Mouse (Mus musculus) liver, postnatal 0 days (tissue): ENCODE results near the gene Wnt3a. TPM values are rescaled to one million over a fixed set of nuclear protein-coding genes. Genes with fewer than 3 reads are reported as not detected.

Experiments used
- ATAC-seq: fragments of 200-750 bp; cut with Nextera tagmentation; 2 replicates; pipeline ENCODE4 v1.8.0; 2017; ENCODE audit warnings: mild to moderate bottlenecking, moderate library complexity
- DNase-seq: peaks from one replicate; pipeline ENCODE4 v3.0.0-alpha.2; 2016
- H3K27ac ChIP-seq: fragments of 300-500 bp; sonication (generic); 2 replicates; pipeline ENCODE4 v1.5.1; 2014; ENCODE audit warnings: antibody characterized with exemption, moderate library complexity, mild to moderate bottlenecking, low read depth
- H3K27me3 ChIP-seq: fragments of 300-500 bp; sonication (generic); 2 replicates; pipeline ENCODE4 v1.6.1; 2014; ENCODE audit warnings: low read length, control low read depth, mixed read lengths; ENCODE audit not compliant: insufficient read depth
- H3K36me3 ChIP-seq: fragments of 300-500 bp; sonication (generic); replicated peaks from 2 replicates; pipeline ENCODE4 v1.6.1; 2014; ENCODE audit warnings: mild to moderate bottlenecking, control low read depth, low read length, moderate library complexity, mixed read lengths; ENCODE audit not compliant: insufficient read depth
- H3K4me1 ChIP-seq: fragments of 300-500 bp; sonication (generic); 2 replicates; pipeline ENCODE4 v1.6.1; 2014; ENCODE audit warnings: antibody characterized with exemption, mild to moderate bottlenecking, control low read depth; ENCODE audit not compliant: insufficient read depth
- H3K4me2 ChIP-seq: fragments of 300-500 bp; sonication (generic); 2 replicates; pipeline ENCODE4 v1.6.1; 2014; ENCODE audit warnings: low read depth, mild to moderate bottlenecking, low read length, moderate library complexity, mixed read lengths
- H3K4me3 ChIP-seq: fragments of 300-500 bp; sonication (generic); 2 replicates; pipeline ENCODE4 v1.5.1; 2014; ENCODE audit warnings: low read depth, low read length
- H3K9ac ChIP-seq: fragments of 300-500 bp; sonication (generic); replicated peaks from 2 replicates; pipeline ENCODE4 v1.6.1; 2014; ENCODE audit warnings: mild to moderate bottlenecking, moderate library complexity
- H3K9me3 ChIP-seq: fragments of 300-500 bp; sonication (generic); 2 replicates; pipeline ENCODE4 v1.6.1; 2016; ENCODE audit warnings: mild to moderate bottlenecking, control low read depth, low read length, mixed read lengths
- CTCF ChIP-seq: sonication (generic); IDR thresholded peaks from 2 replicates; pipeline ENCODE4 v1.5.1; 2016; ENCODE audit warnings: antibody characterized with exemption, low read depth
- EP300 ChIP-seq: IDR thresholded peaks from 2 replicates; pipeline ENCODE4 v1.6.1; 2016; ENCODE audit warnings: antibody characterized with exemption, low read depth, mild to moderate bottlenecking
- WGBS: fragments of 180-500 bp; shearing (Covaris S2); extraction: QIAGEN DNeasy Blood & Tissue Kit; methylation state at CpG from one replicate; pipeline ENCODE4 v1.1.7; 2014; ENCODE audit not compliant: insufficient replicate concordance; 5-methylcytosine and 5-hydroxymethylcytosine counted together
- polyA plus RNA-seq: library from polyadenylated mRNA; unstranded; fragments of >200 nt; fragmentation: Nextera tagmentation; extraction: Ambion mirVana; gene quantifications from 2 replicates; pipeline ENCODE4 v1.2.1, GENCODE M21; 2015

Gene Wnt3a
- polyA plus RNA-seq, 1 experiment from 2014 or later = not detected

- Histone ChIP-seq H3K4me2 (no peak overlapping the region), H3K9ac (no peak overlapping the region), H3K27me3 (no peaks in the 10 kb centered on the region), H3K27ac (no peak overlapping the region), H3K36me3 (no peaks in the 10 kb centered on the region), H3K9me3 (no peaks in the 10 kb centered on the region), H3K4me1 (no peaks in the 10 kb centered on the region), H3K4me3 (no peak overlapping the region)
- DNase-seq (no peak), ATAC-seq (no peak)
- 80% methylated on average over 3 of the region's 3 CpGs for WGBS
- no peak for TF ChIP-seq EP300
- no peak for TF ChIP-seq CTCF
Measured at GRCm38 (mm10) chr11:59322988-59323387, 32.4 kb upstream of the Wnt3a start.

DNA sequence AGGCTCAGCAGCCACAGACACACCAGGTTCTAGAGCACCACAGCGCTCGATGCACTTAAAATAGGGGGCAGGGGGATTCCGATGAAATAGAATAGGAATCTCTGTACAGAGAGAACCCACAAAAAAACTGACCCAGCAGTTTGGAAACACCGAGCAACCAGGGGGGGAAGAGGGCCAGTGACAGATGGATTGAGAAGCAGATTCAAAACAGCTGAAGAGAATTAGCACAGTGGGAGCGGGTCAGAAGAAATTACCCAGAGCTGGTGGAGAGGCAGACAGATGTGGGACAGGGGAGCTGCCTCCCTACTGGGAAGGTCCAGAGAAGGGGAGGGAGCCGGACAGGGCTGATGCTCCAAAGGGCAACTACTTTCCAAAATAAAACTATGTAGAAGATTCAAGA lies 26.0 kb upstream of the Wnt3a start:
- Histone ChIP-seq H3K27me3 (peaks cover 7% of the 10 kb centered on the region; the same call in 1 of the 2 replicates), H3K9ac (no peak overlapping the region), H3K36me3 (no peaks in the 10 kb centered on the region), H3K27ac (no peak overlapping the region), H3K4me3 (no peak overlapping the region), H3K9me3 (no peaks in the 10 kb centered on the region), H3K4me2 (no peak overlapping the region), H3K4me1 (no peaks in the 10 kb centered on the region)
- no peak for TF ChIP-seq CTCF
- WGBS = 66% methylated on average over 6 of the region's 6 CpGs
- DNase-seq = no peak
- no peak for ATAC-seq

GRCm38 (mm10) chr11:59313944-59314343 lies 23.4 kb upstream of the Wnt3a start:
- H3K27me3 ChIP-seq = peaks cover 25% of the 10 kb centered on the region
- ATAC-seq = no peak
- no peaks in the 10 kb centered on the region for H3K36me3 ChIP-seq
- H3K27ac ChIP-seq = no peak overlapping the region
- no peak for TF ChIP-seq CTCF
- TF ChIP-seq EP300 = no peak
- no peak overlapping the region for H3K9ac ChIP-seq
- no peaks in the 10 kb centered on the region for H3K4me1 ChIP-seq
- no peak overlapping the region for H3K4me2 ChIP-seq
- WGBS = 66% methylated on average over 11 of the region's 11 CpGs
- no peak overlapping the region for H3K4me3 ChIP-seq
- no peak for DNase-seq
- no peaks in the 10 kb centered on the region for H3K9me3 ChIP-seq

DNA sequence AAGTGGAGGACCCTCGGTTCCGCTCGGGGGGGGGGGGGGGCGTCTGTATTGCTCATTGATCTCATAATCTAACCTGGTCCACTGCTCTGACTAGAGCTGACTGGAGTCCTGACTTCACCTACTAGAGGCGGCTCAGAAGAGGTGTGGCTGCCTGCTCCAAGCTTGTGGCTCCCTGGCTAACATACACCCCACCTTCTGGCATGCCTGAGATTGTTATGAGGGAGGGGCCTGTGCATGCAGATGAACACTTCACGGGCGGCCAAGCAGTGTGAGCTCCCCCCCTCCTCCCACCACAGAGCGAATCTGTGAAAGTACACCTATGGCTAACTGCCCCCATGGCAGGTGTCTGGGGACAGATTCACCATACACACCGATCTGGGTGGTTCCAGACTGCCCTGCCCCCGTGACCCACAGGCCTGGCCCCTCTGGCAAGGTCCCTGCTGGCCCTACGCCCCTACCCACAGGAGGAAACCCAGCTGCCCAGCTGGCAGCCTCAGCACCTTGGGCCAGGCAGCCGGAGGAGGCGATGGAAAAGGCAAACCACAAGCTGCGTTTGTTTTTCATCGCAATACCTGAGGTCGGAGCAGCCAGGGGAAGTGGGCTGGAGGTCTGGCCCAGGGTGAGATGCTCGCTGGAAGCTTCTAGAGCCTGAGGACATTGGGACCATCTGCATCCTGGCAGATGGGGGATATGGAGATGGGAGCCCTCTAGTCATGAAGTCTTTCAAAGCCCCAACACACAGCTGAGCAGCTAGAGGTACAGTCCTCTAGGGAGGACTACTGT lies 22.7 kb upstream of the Wnt3a start:
- Histone ChIP-seq H3K4me3 (no peak overlapping the region), H3K4me1 (no peaks in the 10 kb centered on the region), H3K4me2 (no peak overlapping the region), H3K27ac (no peak overlapping the region), H3K36me3 (no peaks in the 10 kb centered on the region), H3K9ac (no peak overlapping the region), H3K9me3 (no peaks in the 10 kb centered on the region), H3K27me3 (peaks cover 32% of the 10 kb centered on the region)
- no peak for TF ChIP-seq CTCF
- TF ChIP-seq EP300 = no peak
- 50% methylated on average over 16 of the region's 17 CpGs for WGBS
- no peak for ATAC-seq
- DNase-seq = no peak

- Histone ChIP-seq H3K9me3 (no peaks in the 10 kb centered on the region), H3K27ac (no peak overlapping the region), H3K27me3 (peaks cover 39% of the 10 kb centered on the region), H3K9ac (no peak overlapping the region), H3K4me2 (no peak overlapping the region), H3K4me1 (peaks cover 2% of the 10 kb centered on the region; the same call in 1 of the 2 replicates), H3K4me3 (no peak overlapping the region), H3K36me3 (no peaks in the 10 kb centered on the region)
- TF ChIP-seq EP300 = no peak
- TF ChIP-seq CTCF = no peak
- 57% methylated on average over 8 of the region's 8 CpGs for WGBS
- DNase-seq = no peak
- ATAC-seq = no peak
Measured at GRCm38 (mm10) chr11:59312501-59312900, 21.9 kb upstream of the Wnt3a start.

GRCm38 (mm10) chr11:59312060-59312459 lies 21.5 kb upstream of the Wnt3a start:
- ATAC-seq (no peak), DNase-seq (no peak)
- Histone ChIP-seq H3K4me2 (no peak overlapping the region), H3K36me3 (no peaks in the 10 kb centered on the region), H3K9ac (no peak overlapping the region), H3K27me3 (peaks cover 43% of the 10 kb centered on the region), H3K27ac (no peak overlapping the region), H3K4me1 (peaks cover 6% of the 10 kb centered on the region; the same call in 1 of the 2 replicates), H3K9me3 (no peaks in the 10 kb centered on the region), H3K4me3 (no peak overlapping the region)
- TF ChIP-seq EP300 = no peak
- no peak for TF ChIP-seq CTCF
- WGBS = 63% methylated on average over 6 of the region's 6 CpGs
